Mouse (Mus musculus) R1 (cell line): ENCODE results near the gene Ptpn12.

Experiments used
- DNase-seq: peaks from one replicate; pipeline ENCODE4 v3.0.0-alpha.2; 2018; ENCODE audit warnings: low read depth, low spot score

The Ptpn12 gene

GRCm38 (mm10) chr5:21030226-21030625 is 25.5 kb downstream of the Ptpn12 start:
- DNase-seq: no peak

GRCm38 (mm10) chr5:21017075-21017474 is 38.6 kb downstream of the Ptpn12 start:
- peak; percentile 78 for DNase-seq

GRCm38 (mm10) chr5:21010908-21011307 is 44.8 kb downstream of the Ptpn12 start:
- DNase-seq: no peak

- DNase-seq: no peak
Measured at GRCm38 (mm10) chr5:21002723-21003122, 53.0 kb downstream of the Ptpn12 start.

- no peak for DNase-seq
Measured at GRCm38 (mm10) chr5:21001622-21002315, 53.9 kb downstream of the Ptpn12 start.

- no peak for DNase-seq
Measured at GRCm38 (mm10) chr5:20998427-20998826, 57.3 kb downstream of the Ptpn12 start.

GRCm38 (mm10) chr5:20997555-20997954 is 58.2 kb downstream of the Ptpn12 start:
- DNase-seq: no peak

- DNase-seq: peak; percentile 19
Measured at GRCm38 (mm10) chr5:20990062-20990809, 65.5 kb downstream of the Ptpn12 start.

- no peak for DNase-seq
Measured at GRCm38 (mm10) chr5:20986271-20986670, 69.4 kb downstream of the Ptpn12 start.

GRCm38 (mm10) chr5:20983505-20983904 is 72.2 kb downstream of the Ptpn12 start:
- DNase-seq: no peak

- DNase-seq: peak; percentile 31
Measured at GRCm38 (mm10) chr5:20974690-20975089, 81.0 kb downstream of the Ptpn12 start.

- peak; percentile 99 for DNase-seq
Measured at GRCm38 (mm10) chr5:20973999-20974398, 81.7 kb downstream of the Ptpn12 start.

- DNase-seq: peak; percentile 63
Measured at GRCm38 (mm10) chr5:20973069-20973468, 82.6 kb downstream of the Ptpn12 start.

GRCm38 (mm10) chr5:20968963-20969362 is 86.7 kb downstream of the Ptpn12 start:
- DNase-seq: peak; percentile 92

- no peak for DNase-seq
Measured at GRCm38 (mm10) chr5:20968493-20968892, 87.2 kb downstream of the Ptpn12 start.

GRCm38 (mm10) chr5:20967942-20968341 is 87.8 kb downstream of the Ptpn12 start:
- no peak for DNase-seq

GRCm38 (mm10) chr5:20964446-20964845 is 91.3 kb downstream of the Ptpn12 start:
- DNase-seq: peak; percentile 67

- DNase-seq: no peak
Measured at GRCm38 (mm10) chr5:20963295-20963694, 92.4 kb downstream of the Ptpn12 start.

- no peak for DNase-seq
Measured at GRCm38 (mm10) chr5:20960927-20961326, 94.8 kb downstream of the Ptpn12 start.

- no peak for DNase-seq
Measured at GRCm38 (mm10) chr5:20956298-20956697, 99.4 kb downstream of the Ptpn12 start, which contains the start of gene Rsbn1l. TSS of gene Rsbn1l (minus strand) at chr5:20956398.

- DNase-seq: no peak
Measured at GRCm38 (mm10) chr5:20955114-20955835, 100.4 kb downstream of the Ptpn12 start.

- DNase-seq: no peak
Measured at GRCm38 (mm10) chr5:20952337-20952925, 103.3 kb downstream of the Ptpn12 start.
